Mouse (Mus musculus): ENCODE measurements around the gene Gm28048.

The Gm28048 gene

GRCm38 (mm10) chr11:22981984-22982757, at the start of gene Gm28048, which contains the start of gene Commd1:
Gene Gm28048, minus strand, starts transcription at chr11:22982090.
Gene Commd1, minus strand, starts transcription at chr11:22982382.
- peak; percentile 96 for DNase-seq (ENCODE audit: low read depth, low spot score)

- no peak for DNase-seq (ENCODE audit: low read depth, low spot score)
These were observed 47.5 kb upstream of the Gm28048 start for GRCm38 (mm10) chr11:23029399-23029798.

GRCm38 (mm10) chr11:23028957-23029356, 47.1 kb upstream of the Gm28048 start:
- no peak for DNase-seq (ENCODE audit: low read depth, low spot score)

GRCm38 (mm10) chr11:23024169-23024568, 42.3 kb upstream of the Gm28048 start:
- DNase-seq (ENCODE audit: low read depth, low spot score): no peak

- DNase-seq (ENCODE audit: low read depth, low spot score): no peak
These were observed 41.3 kb upstream of the Gm28048 start for GRCm38 (mm10) chr11:23023155-23023554.

GRCm38 (mm10) chr11:23020841-23021240, 39.0 kb upstream of the Gm28048 start:
- no peak for DNase-seq (ENCODE audit: low read depth, low spot score)

- DNase-seq (ENCODE audit: low read depth, low spot score): peak; percentile 22
These were observed 38.4 kb upstream of the Gm28048 start for GRCm38 (mm10) chr11:23020116-23020770.

GRCm38 (mm10) chr11:23017943-23018342, 36.1 kb upstream of the Gm28048 start:
- DNase-seq (ENCODE audit: low read depth, low spot score): no peak

GRCm38 (mm10) chr11:23014996-23015395, 33.1 kb upstream of the Gm28048 start:
- no peak for DNase-seq (ENCODE audit: low read depth, low spot score)

- peak; percentile 80 for DNase-seq (ENCODE audit: low read depth, low spot score)
These were observed 31.8 kb upstream of the Gm28048 start for GRCm38 (mm10) chr11:23013580-23014294.

- no peak for DNase-seq (ENCODE audit: low read depth, low spot score)
These were observed 31.2 kb upstream of the Gm28048 start for GRCm38 (mm10) chr11:23013096-23013495.

GRCm38 (mm10) chr11:23008824-23009200, 26.9 kb upstream of the Gm28048 start:
- DNase-seq (ENCODE audit: low read depth, low spot score): no peak

GRCm38 (mm10) chr11:23008181-23008823, 26.4 kb upstream of the Gm28048 start:
- DNase-seq (ENCODE audit: low read depth, low spot score): peak; percentile 97

- DNase-seq (ENCODE audit: low read depth, low spot score): peak; percentile 95
These were observed 25.7 kb upstream of the Gm28048 start, which contains the start of gene Fam161a for GRCm38 (mm10) chr11:23007481-23008180. Gene Fam161a, plus strand, starts transcription at chr11:23007531.

GRCm38 (mm10) chr11:23007166-23007480, 25.2 kb upstream of the Gm28048 start:
- DNase-seq (ENCODE audit: low read depth, low spot score): no peak

GRCm38 (mm10) chr11:23005276-23005675, 23.4 kb upstream of the Gm28048 start:
- no peak for DNase-seq (ENCODE audit: low read depth, low spot score)

GRCm38 (mm10) chr11:22998308-22998707, 16.4 kb upstream of the Gm28048 start:
- no peak for DNase-seq (ENCODE audit: low read depth, low spot score)

GRCm38 (mm10) chr11:22995461-22995860, 13.6 kb upstream of the Gm28048 start:
- DNase-seq (ENCODE audit: low read depth, low spot score): no peak

GRCm38 (mm10) chr11:22994271-22994670, 12.4 kb upstream of the Gm28048 start:
- DNase-seq (ENCODE audit: low read depth, low spot score): no peak

GRCm38 (mm10) chr11:22991218-22991835, 9.4 kb upstream of the Gm28048 start:
- DNase-seq (ENCODE audit: low read depth, low spot score): peak; percentile 32
